Mouse (Mus musculus): ENCODE data around the gene Igtp.
"Not testable (repeated sequence)": the region's sequence is repeated elsewhere in the genome, so short reads cannot be mapped to it uniquely, and the experiment has no call there.

Igtp gene

GRCm38 (mm10) chr11:58199229-58200037, at the start of gene Igtp, which contains the start of gene Irgm2:
Igtp (plus strand) TSS chr11:58199556.
Irgm2 (plus strand) TSS chr11:58199618.
- peak; percentile 49 for DNase-seq (ENCODE audit: low read depth, low spot score)

DNA sequence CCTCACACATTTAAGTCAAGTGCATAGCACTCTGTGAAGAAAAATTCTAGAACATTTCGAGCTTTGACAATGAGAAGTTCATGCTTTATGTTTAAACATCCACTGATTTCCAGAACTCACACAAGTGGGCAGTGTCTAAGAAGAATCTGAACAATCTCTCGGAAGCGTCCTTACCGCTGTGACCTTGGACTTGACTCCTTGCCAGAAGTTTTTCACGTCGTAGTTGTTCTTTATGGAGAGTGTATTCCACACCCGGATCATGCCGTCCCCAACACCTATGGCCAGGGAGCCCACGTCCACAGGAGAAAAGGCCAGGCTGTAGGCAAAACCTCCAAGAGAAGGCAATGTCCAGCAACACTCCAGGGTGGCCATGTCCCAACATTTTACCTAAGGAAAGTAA, 43.9 kb upstream of the Igtp start:
- no peak for DNase-seq (ENCODE audit: low read depth, low spot score)

DNA sequence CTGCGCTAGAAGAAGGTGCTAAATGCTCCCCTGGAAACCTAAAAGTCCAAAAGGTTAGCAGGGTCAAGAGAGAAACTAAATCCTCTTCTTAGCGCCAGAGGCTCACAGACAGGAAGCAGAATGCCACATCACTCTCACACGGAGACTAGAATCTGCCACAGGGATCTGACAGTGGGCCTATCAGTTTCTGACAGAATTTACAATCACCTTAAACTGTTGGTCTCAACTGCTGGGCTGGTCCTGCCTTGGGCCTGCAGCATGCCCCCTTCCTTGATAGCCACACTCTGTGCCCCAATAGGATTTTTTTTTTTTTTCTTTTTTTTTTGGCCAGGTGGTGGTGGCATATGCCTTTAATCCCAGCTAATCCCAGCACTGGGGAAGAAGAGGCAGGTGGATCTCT, 42.5 kb upstream of the Igtp start:
- DNase-seq (ENCODE audit: low read depth, low spot score): no peak

DNA sequence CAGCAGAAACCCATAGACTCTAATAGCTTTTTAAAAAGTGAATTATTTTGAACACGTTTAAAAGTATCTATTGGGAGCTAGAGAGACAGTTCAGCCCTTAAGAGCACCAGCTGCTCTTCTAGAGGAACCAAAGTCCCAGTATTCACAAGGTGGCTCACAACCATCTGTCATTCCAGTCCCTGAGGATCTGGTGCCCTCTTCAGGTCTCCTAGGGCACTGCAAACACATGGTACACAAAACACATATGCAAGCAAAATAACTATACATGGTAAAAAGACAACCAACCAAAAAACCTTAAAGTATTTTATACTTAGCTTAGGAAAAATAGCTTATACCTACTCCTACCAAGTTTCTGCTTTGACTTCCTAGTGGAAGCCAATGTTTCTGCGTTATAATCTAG, 34.3 kb upstream of the Igtp start:
- peak; percentile 34 for DNase-seq (ENCODE audit: low read depth, low spot score)

DNA sequence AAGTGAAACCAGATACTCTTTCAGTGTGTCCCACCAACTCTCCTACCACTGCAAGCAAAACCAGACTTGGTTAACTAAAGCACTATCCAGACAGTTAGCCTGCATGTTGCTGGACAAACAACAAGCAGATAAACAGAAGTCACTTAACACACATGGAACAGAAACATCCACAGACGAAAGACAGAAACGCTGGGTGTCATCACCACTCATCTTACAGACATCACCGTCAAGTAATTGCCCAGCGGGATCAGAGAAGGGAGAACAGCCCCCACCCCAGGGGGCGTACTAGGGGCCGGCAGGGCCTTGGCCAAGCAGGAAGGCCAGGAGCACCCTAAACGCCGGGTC, 31.6 kb upstream of the Igtp start:
- DNase-seq (ENCODE audit: low read depth, low spot score): peak; percentile 52

DNA sequence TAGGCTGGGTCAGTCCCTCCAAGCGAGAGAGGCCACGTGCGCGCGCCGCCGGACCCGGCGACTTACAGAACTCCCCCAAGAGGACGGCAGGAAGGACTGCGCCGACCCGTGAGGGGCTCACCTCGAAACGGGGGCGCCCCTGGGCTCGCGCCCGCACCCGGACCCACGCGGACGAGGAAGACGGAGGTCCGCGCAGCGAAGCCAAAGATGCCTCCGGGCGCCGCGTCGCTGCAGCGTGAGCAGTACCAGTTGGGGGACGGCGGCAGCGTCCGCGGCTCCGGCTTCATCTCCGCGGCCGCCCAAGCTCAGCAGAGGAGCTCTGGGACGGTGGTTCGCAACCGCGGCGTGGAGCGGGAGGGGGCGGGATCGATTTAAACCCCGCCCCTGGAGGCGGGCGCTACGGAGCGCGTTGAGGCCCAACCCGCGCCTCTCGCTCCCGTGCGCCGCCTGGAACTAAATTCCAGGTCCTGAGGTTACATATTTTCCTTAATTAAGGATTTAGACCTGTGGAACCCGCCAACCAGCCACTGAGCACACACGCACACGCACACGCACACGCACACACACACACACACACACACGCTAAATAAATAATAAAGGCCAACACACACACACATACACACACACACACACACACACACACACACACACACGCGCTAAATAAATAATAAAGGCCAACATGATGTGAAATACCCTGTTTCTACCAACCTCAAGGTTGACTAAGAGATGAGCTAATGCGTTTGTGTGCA, 31.0 kb upstream of the Igtp start, which contains the start of gene Gemin5:
Gene Gemin5 (minus strand): TSS at position 373 of the 749 bp plus-strand sequence.
- DNase-seq (ENCODE audit: low read depth, low spot score): peak; percentile 84

GRCm38 (mm10) chr11:58169666-58170065, 29.7 kb upstream of the Igtp start:
- no peak for DNase-seq (ENCODE audit: low read depth, low spot score)

GRCm38 (mm10) chr11:58171459-58172091, 27.8 kb upstream of the Igtp start, which contains the start of gene Mrpl22:
Mrpl22 (plus strand) TSS chr11:58171661.
- peak; percentile 99 for DNase-seq (ENCODE audit: low read depth, low spot score)

DNA sequence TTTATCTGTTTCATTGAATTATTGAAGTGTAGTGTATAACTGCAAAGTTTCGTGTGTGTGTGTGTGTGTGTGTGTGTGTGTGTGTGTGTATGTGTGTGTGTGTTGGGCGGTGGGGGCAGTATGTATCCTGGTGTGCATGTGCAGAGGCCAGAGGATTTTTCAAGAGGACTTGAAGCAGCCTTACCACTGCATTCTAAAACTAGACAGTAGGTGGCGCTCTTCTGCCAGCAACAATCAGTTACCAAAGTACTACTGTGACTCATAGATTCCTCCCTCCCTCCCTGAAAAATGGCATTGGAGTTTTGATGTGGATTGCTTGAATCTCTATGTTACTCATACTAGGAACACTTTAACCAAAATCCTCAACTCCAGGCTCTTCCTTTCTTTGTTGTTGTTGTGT, 19.8 kb upstream of the Igtp start:
- DNase-seq (ENCODE audit: low read depth, low spot score): peak; percentile 94

- not testable (repeated sequence) for DNase-seq (ENCODE audit: low read depth, low spot score)
Measured at GRCm38 (mm10) chr11:58179986-58180385, 19.4 kb upstream of the Igtp start.

GRCm38 (mm10) chr11:58180756-58181155, 18.6 kb upstream of the Igtp start:
- no peak for DNase-seq (ENCODE audit: low read depth, low spot score)

GRCm38 (mm10) chr11:58183579-58183978, 15.8 kb upstream of the Igtp start:
- no peak for DNase-seq (ENCODE audit: low read depth, low spot score)

GRCm38 (mm10) chr11:58189675-58190074, 9.7 kb upstream of the Igtp start:
- DNase-seq (ENCODE audit: low read depth, low spot score): no peak

DNA sequence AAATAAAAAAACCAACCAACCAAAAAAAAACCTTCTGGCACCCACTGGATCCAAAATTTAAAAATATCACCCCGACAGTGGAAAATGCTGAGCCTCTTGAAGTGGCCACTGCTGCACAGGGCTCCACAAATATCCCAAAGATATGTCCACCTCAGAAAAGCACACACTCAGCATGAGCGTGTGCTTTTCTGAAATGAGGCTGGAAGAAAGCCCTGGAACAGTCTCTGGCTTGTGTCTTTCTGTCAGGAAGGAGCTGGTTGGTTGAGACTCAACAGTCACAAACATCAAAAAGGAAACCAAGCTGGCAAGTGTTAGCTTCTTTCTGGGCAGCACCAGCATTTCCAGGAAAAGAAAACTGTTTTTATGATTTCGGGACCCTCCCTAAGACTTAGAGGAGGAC, 6.0 kb upstream of the Igtp start:
- no peak for DNase-seq (ENCODE audit: low read depth, low spot score)

- no peak for DNase-seq (ENCODE audit: low read depth, low spot score)
Measured at GRCm38 (mm10) chr11:58193860-58194520, 5.4 kb upstream of the Igtp start.

- DNase-seq (ENCODE audit: low read depth, low spot score): no peak
Measured at GRCm38 (mm10) chr11:58198663-58199062, 693 bp upstream of the Igtp start.

DNA sequence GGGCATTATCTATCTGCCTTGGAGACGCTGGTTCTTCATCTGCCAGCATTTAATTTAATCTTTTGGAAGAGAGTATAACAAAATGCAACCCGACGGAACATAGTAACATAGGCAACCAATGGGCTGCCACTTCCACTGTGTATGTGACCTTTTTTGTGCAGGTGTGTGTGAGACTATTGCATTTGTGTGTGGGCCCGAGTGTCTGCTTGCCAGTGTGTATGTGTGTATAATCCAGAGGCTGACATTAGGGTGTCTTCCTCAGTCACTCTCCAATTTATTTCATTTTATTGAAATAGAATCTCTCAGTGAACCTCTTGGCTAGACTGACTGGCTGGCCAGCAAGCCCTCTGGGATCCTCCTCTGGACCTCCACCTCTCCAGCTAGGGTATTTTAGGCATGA, 870 bp downstream of the Igtp start:
- DNase-seq (ENCODE audit: low read depth, low spot score): no peak

- DNase-seq (ENCODE audit: low read depth, low spot score): no peak
Measured at GRCm38 (mm10) chr11:58201052-58201451, 1.7 kb downstream of the Igtp start.

- DNase-seq (ENCODE audit: low read depth, low spot score): peak; percentile 20
Measured at GRCm38 (mm10) chr11:58210321-58210886, 11.0 kb downstream of the Igtp start.

DNA sequence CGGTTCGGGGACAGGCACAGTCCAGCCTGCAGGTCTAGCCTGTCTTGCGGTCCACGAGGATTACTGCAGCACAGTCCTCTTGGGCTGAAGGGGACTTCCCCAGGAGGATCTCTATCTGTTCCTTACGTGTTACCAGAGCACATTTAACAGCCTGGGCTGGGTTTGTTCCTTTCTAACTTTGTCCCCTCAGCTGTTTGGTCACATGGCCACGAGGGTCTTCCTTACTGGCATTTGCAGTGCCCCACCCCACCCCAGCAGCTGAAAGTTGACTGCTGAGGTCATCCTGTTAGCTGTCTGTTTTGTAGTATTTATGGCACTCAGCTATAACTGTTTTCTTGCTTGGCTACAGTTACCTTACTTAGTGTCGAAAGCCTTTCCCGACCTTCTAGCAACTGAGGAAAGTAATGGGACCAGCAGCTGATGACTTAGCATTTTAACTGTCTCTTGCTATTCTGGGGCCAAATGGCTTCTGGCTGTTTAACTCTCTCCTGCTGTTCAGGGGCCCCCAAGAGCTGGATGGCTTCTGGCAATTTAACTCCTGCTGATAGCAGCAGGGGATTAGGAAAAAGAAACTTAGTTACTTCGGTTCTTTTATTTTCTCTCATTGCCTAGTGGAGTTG, 11.8 kb downstream of the Igtp start:
- peak; percentile 19 for DNase-seq (ENCODE audit: low read depth, low spot score)

DNA sequence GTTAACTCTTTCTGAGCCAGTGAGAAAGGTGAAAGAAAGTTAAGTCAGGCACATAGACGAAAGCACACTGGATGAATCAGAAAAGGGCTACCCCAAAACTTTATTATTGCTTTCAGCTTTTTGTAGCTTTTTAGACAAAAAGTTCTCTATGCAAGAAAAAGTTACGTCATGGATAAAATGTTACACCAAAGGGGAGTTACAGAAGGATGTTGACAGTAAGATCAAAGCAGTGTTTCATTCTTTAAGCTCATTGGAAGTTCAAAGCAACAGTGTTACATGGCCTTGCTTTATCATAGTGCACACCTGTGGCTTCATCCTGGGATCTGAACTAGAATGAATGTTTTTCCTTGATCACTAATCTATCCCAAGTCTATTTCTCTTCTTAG, 12.3 kb downstream of the Igtp start:
- DNase-seq (ENCODE audit: low read depth, low spot score): no peak
